Comparison of ENCODE assay signal across 28 mouse cellular contexts in the genomic region with DNA sequence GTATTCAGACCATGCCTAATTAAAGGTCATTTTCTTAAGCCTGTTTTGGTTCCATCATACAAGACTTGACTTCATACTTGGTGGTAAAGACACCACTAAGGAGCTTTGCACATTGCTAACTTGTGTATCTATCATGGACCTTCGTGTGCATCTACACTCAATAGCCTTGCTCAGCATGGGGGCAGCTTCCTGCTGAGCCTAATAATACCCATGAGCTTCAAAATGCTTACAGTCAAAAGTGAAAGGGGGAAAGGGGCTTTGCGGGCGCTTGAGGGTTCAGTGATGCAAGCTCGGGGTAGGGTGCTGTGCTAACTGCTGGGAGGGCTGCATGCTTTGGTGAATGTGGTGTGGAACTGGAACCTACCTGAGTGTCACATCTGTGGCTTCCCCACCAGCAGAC. TPM values are rescaled to one million over a fixed set of nuclear protein-coding genes. Genes with fewer than 3 reads are reported as not detected.
DNase-seq lines count a peak whose midpoint lies in the region; ATAC-seq and TF ChIP-seq lines count a peak whose summit lies in the region.
"Had no signal": no experiment of that assay in that cellular context is flagged by ENCODE, and none has a peak within 500 bp of the region (broad histone marks: within the 10 kb centered on the region; RNA-seq: fewer than 3 reads in every experiment).

No protein-coding gene starts in this region.

- no peak for TF ChIP-seq CTCF in layer of hippocampus, adult 2 months (conservative IDR thresholded peaks at IDR 0.05)
- no peak for TF ChIP-seq CTCF in midbrain, postnatal 0 days (IDR thresholded peaks at IDR 0.05)

- no peaks in the 10 kb centered on the region for H3K4me1 ChIP-seq in midbrain, embryonic 12.5 days
- no peaks in the 10 kb centered on the region for H3K4me1 ChIP-seq in midbrain, postnatal 0 days (ENCODE audit: insufficient read depth, low read length)
- H3K4me1 ChIP-seq: embryonic facial prominence, embryonic 13.5 days; forebrain, embryonic 10.5 days; forebrain, embryonic 12.5 days had no signal

- peaks cover 100% of the 10 kb centered on the region for H3K36me3 ChIP-seq in midbrain, embryonic 12.5 days
- peaks cover 81% of the 10 kb centered on the region for H3K36me3 ChIP-seq in midbrain, postnatal 0 days (ENCODE audit: insufficient read depth, low read length)
- peaks cover 73% of the 10 kb centered on the region for H3K36me3 ChIP-seq in myocyte (ENCODE audit: control insufficient read depth, insufficient read depth)

- no peak for TF ChIP-seq POLR2A in myocyte (IDR thresholded peaks at IDR 0.05; ENCODE audit: insufficient read length, low read depth)

- H3K4me3 ChIP-seq in layer of hippocampus, adult 2 months: no peak overlapping the region
- no peak overlapping the region for H3K4me3 ChIP-seq in midbrain, embryonic 12.5 days
- no peak overlapping the region for H3K4me3 ChIP-seq in midbrain, postnatal 0 days (ENCODE audit: low read depth, low read length)
- no peak overlapping the region for H3K4me3 ChIP-seq in myocyte
- H3K4me3 ChIP-seq: embryonic facial prominence, embryonic 13.5 days; embryonic facial prominence, embryonic 15.5 days; erythroblast, embryonic 14.5 days; forebrain, embryonic 10.5 days; forebrain, embryonic 12.5 days had no signal

- H3K9ac ChIP-seq in midbrain, embryonic 12.5 days (replicated peaks): 0 out of 2 replicates have a peak overlapping the region, but pooled peaks have one; percentile 20
- no peak overlapping the region for H3K9ac ChIP-seq in midbrain, postnatal 0 days (replicated peaks; ENCODE audit: low read length, poor library complexity, severe bottlenecking)
- H3K9ac ChIP-seq: embryonic facial prominence, embryonic 13.5 days; embryonic facial prominence, embryonic 15.5 days; forebrain, embryonic 12.5 days had no signal

- H3K9me3 ChIP-seq in midbrain, embryonic 12.5 days: no peaks in the 10 kb centered on the region
- H3K9me3 ChIP-seq in midbrain, postnatal 0 days (ENCODE audit: low read length): no peaks in the 10 kb centered on the region
- H3K9me3 ChIP-seq: embryonic facial prominence, embryonic 13.5 days; embryonic facial prominence, embryonic 15.5 days; forebrain, embryonic 10.5 days; forebrain, embryonic 12.5 days; G1E had no signal

- no peak overlapping the region for H3K4me2 ChIP-seq in midbrain, embryonic 12.5 days (replicated peaks)
- no peak overlapping the region for H3K4me2 ChIP-seq in midbrain, postnatal 0 days (ENCODE audit: low read depth, low read length, poor library complexity, severe bottlenecking)
- H3K4me2 ChIP-seq in myocyte (ENCODE audit: low read depth): no peak overlapping the region
- H3K4me2 ChIP-seq: embryonic facial prominence, embryonic 13.5 days; embryonic facial prominence, embryonic 15.5 days; forebrain, embryonic 12.5 days had no signal

- ATAC-seq in midbrain, embryonic 12.5 days (ENCODE audit: low FRiP score, low read depth): no peak
- no peak for ATAC-seq in midbrain, postnatal 0 days (ENCODE audit: low FRiP score)
- ATAC-seq: activated CD4-positive, CD25-positive, alpha-beta regulatory T cell, adult 4 months; CD4-positive, CD25-positive, alpha-beta regulatory T cell, adult 4 months; forebrain, embryonic 14.5 days; forebrain, embryonic 16.5 days; Patski had no signal

- H3K79me2 ChIP-seq in myocyte (ENCODE audit: control insufficient read depth, insufficient read depth): no peaks in the 10 kb centered on the region

- H3K27ac ChIP-seq in layer of hippocampus, adult 2 months: peak overlapping the region; percentile 84; the same call in 1 of the 2 replicates
- H3K27ac ChIP-seq in midbrain, embryonic 12.5 days (replicated peaks): no peak overlapping the region
- no peak overlapping the region for H3K27ac ChIP-seq in midbrain, postnatal 0 days (ENCODE audit: low read depth, low read length)
- H3K27ac ChIP-seq: embryonic facial prominence, embryonic 13.5 days; embryonic facial prominence, embryonic 15.5 days; forebrain, embryonic 10.5 days; forebrain, embryonic 12.5 days had no signal

- WGBS in midbrain, embryonic 12.5 days: 64% methylated on average over 4 of the region's 4 CpGs
- 68% methylated on average over 4 of the region's 4 CpGs for WGBS in midbrain, postnatal 0 days

- DNase-seq in layer of hippocampus, adult 2 months (ENCODE audit: low spot score in 2 of 2): no peak
- no peak for DNase-seq in layer of hippocampus, adult 8-10 months (ENCODE audit: low spot score in 2 of 2)
- no peak for DNase-seq in midbrain, postnatal 0 days (ENCODE audit: low spot score)
- no peak for DNase-seq in ovary, adult 18-20 months (ENCODE audit: low spot score)
- DNase-seq: adrenal gland, adult 8-10 months; adrenal gland, postnatal 14 days; adrenal gland, postnatal 36 days; B cell, adult 2 months; cerebellum, adult 11-12 months; cerebellum, adult 2 months; cerebellum, adult 9-10 months; cerebellum, postnatal 10 days; cerebellum, postnatal 25 days; embryo, embryonic 11 days had no signal

- H3K27me3 ChIP-seq in midbrain, embryonic 12.5 days: no peaks in the 10 kb centered on the region
- no peaks in the 10 kb centered on the region for H3K27me3 ChIP-seq in midbrain, postnatal 0 days (ENCODE audit: insufficient read depth, low read length)
- H3K27me3 ChIP-seq in myocyte (ENCODE audit: control insufficient read depth, insufficient read depth, insufficient read length): no peaks in the 10 kb centered on the region
- H3K27me3 ChIP-seq: CH12.LX; embryonic facial prominence, embryonic 13.5 days; embryonic facial prominence, embryonic 15.5 days; forebrain, embryonic 12.5 days; Patski had no signal

- H3ac ChIP-seq in myocyte (ENCODE audit: control insufficient read depth, insufficient read length): no peak overlapping the region

TF ChIP-seq in myocyte, 11 proteins besides CTCF, POLR2A, EP300 and RAD21:
- TF ChIP-seq POLR2AphosphoS2 (IDR thresholded peaks at IDR 0.05; ENCODE audit: insufficient read length, low read depth): peak; percentile 9
- no peak for TF ChIP-seq MAX (IDR thresholded peaks at IDR 0.05; ENCODE audit: low read depth)

RNA-seq across cellular contexts. Expression of gene Pld6, which starts 31.1 kb away (rescaled TPM):
- total RNA-seq in layer of hippocampus, adult 2 months (2021): 1 to 10 TPM in 1 of 2 experiments, under 1 TPM in 1; 0.69 to 1.2 TPM
- total RNA-seq in layer of hippocampus, adult 8-10 months (2022): 1 to 10 TPM in 1 of 4 experiments, under 1 TPM in 2, not detected in 1; 0.49 to 1.5 (median 0.85) TPM
- 1.8 and 2.0 TPM in 2 replicates for polyA plus RNA-seq in midbrain, embryonic 12.5 days (2016; fragmentation: Nextera tagmentation; extraction: Ambion mirVana)
- total RNA-seq in midbrain, postnatal 0 days (2014; rRNA removed): 18.3 and 19.0 TPM in 2 replicates
- 26.2 and 32.2 TPM in 2 replicates for polyA plus RNA-seq in midbrain, postnatal 0 days (2015; fragmentation: Nextera tagmentation; extraction: Ambion mirVana)
- 0.02 TPM for polyA plus RNA-seq in myocyte (2012; fragmentation: generic; extraction: Trizol)
- total RNA-seq: CH12.LX, G1E had no signal
- polyA plus RNA-seq: activated CD4-positive, CD25-positive, alpha-beta regulatory T cell, adult 4 months; erythroblast, embryonic 14.5 days; G1E had no signal

RNA-seq across cellular contexts. Expression of gene Flcn, which starts 53.5 kb away (rescaled TPM):
- 10 to 100 TPM; 44.8 to 46.9 TPM for total RNA-seq in layer of hippocampus, adult 2 months (2021)
- total RNA-seq in layer of hippocampus, adult 8-10 months (2022): 10 to 100 TPM; 46.7 to 47.9 (median 47.2) TPM
- 35.7 and 37.4 TPM in 2 replicates for polyA plus RNA-seq in midbrain, embryonic 12.5 days (2016; fragmentation: Nextera tagmentation; extraction: Ambion mirVana)
- 41.5 and 44.0 TPM in 2 replicates for total RNA-seq in midbrain, postnatal 0 days (2014; rRNA removed)
- polyA plus RNA-seq in midbrain, postnatal 0 days (2015; fragmentation: Nextera tagmentation; extraction: Ambion mirVana): 31.0 and 34.7 TPM in 2 replicates
- 43.9 TPM for polyA plus RNA-seq in myocyte (2012; fragmentation: generic; extraction: Trizol)
